Mouse (Mus musculus) megakaryocyte, embryonic 14.5 days (primary cell): Measurements from ENCODE around the gene Itih3.

Source experiments
- FLI1 ChIP-seq: IDR thresholded peaks from 2 replicates; pipeline ENCODE4 v1.6.1; 2012; ENCODE audit warnings: low read length, inconsistent platforms, mixed read lengths
- GATA1 ChIP-seq: IDR thresholded peaks from 3 replicates; pipeline ENCODE4 v1.6.1; 2012; ENCODE audit warnings: mixed read lengths, low read length, inconsistent platforms, borderline replicate concordance

GRCm38 (mm10) chr14:30942254-30942653 lies 18.7 kb upstream of the Itih3 start:
- TF ChIP-seq GATA1 (no peak), FLI1 (no peak)
